Mouse (Mus musculus) urinary bladder, adult 18-20 months (tissue): ENCODE results near the gene A530084C06Rik.

Experiments used
- DNase-seq, 2 experiments: peaks; one replicate each; pipeline ENCODE4 v3.0.0; 2022; ENCODE audit warnings: low spot score in 2 of 2, mixed read lengths in 2 of 2

The A530084C06Rik gene

DNA sequence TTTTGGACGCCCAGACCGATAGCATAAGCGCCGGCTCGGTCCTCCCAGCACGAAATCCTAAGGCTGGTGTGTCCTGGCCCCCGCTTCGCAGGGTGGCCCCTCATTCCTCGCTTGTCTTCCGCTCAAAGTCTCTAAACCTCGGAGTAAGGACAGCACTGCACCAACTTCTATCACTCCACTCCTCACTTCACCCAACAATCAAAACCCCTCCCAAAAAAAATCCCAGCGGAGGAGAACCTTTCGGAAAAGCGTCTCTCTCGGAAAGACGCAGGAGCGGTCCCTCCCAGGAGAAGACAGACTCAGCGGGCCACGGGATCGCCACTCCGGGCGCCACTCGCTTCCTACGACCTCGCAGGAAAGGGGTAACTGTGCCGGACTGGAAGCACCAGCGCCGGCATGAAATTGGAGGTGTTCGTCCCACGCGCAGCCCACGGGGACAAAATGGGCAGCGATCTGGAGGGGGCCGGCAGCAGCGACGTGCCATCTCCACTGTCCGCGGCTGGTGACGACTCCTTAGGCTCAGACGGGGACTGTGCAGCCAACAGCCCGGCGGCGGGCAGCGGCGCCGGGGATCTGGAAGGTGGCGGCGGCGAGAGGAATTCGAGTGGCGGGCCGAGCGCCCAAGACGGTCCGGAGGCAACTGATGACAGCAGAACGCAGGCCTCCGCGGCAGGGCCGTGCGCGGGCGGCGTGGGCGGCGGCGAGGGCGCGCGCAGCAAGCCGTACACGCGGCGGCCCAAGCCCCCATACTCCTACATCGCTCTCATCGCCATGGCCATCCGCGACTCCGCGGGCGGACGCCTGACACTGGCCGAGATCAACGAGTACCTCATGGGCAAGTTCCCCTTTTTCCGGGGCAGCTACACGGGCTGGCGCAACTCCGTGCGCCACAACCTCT is at the start of gene A530084C06Rik:
Gene A530084C06Rik, minus strand, starts transcription at position 813 of the 898 bp plus-strand sequence.
- peak; percentile 49 to 71 for DNase-seq

DNA sequence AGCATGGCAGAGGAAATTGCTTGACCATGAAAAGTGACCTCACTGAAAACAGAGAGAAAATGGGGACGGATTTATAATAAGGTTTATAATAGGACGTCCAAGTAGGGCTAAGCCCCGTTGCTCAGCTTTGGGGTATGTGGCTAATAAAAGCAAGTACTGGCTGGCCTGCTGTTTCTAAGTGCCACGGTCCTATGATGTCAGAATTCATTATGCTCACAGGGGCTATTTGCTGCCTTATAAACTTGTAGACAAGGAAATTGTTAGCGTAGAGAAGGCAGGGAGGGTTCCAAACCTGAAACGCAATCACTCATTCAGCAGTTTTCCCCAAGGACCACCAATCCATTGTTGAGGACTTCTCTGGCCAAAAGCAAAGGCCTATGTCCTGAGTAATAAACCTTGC is 44.8 kb upstream of the A530084C06Rik start:
- DNase-seq = no peak

DNA sequence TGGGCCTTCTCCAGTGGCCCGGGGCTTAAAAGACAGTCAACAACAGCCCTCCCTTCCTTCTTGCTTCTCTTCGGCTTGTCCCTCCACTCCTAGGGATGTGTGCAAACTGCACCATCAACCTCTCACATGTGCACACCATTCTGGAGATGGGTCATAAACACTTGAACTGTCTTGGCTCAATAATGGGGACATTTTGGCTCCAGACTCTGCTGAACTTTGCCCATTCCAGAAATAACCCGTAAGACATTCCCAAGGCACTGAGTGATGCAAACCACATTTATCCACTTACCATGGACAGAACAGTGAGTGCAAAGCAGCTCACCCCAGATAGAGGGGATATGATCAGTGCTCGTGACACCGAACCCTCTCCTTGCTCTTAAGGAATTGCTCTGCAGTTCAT is 40.4 kb upstream of the A530084C06Rik start:
- DNase-seq = no peak

DNA sequence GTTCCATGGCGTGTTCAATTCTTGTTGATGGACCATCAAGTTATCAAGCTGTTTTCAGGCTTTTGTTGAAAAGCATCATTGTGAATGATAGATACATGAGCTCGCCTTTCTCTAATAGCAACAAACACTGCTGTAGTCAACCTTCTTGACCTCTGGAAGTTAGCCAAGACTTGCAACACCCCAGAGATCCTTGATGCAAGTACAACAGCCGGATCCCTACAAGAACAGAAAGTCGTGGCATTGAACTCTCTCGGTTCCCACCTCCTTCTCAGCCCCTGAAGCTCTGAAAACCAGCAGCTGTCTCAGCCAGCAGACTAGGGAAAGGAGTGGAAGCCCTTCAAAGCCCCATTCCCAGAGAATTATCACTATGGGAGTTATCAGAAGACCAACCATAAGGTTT is 28.2 kb upstream of the A530084C06Rik start:
- DNase-seq = no peak

DNA sequence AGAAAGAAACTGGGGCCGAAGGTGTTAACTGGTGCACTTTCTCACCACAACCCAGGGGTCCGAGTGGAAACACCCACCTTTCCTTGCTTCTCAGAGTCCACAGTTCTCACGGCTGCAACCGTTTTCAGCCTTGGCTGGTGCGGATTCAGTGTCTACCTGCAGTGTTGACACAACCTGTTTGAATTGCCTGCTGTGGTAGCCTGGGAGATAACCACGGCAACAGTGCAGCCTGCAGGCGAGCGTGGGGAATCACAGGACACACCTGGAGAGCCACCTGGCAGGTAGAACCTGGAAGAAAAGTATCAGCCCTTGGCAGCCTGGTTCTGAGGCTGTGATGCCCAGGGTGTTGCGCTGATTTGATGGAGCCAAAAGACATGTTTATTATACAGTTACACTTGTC is 20.7 kb upstream of the A530084C06Rik start:
- DNase-seq = peak in 1 of 2 experiments; percentile 66

DNA sequence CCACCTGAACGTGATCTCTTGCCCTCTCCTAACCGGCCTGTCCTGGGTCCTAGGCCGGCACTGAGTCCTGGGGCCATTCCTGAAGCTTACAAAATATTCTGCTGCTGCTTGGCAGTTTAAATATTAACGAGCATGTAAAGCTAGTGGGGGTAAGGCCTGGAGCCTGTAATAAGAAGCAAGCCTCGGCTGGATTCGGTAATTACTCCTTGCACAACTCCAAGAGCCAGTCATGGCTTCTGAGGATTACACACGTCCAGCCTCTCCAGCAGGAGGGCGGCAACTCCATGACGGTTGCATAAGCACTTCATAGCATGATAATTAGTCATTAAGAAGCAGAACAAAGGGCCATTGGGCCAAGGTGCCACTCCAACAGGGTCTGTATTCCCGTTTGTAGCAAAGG is 19.3 kb upstream of the A530084C06Rik start:
- peak in 1 of 2 experiments; percentile 68 for DNase-seq

DNA sequence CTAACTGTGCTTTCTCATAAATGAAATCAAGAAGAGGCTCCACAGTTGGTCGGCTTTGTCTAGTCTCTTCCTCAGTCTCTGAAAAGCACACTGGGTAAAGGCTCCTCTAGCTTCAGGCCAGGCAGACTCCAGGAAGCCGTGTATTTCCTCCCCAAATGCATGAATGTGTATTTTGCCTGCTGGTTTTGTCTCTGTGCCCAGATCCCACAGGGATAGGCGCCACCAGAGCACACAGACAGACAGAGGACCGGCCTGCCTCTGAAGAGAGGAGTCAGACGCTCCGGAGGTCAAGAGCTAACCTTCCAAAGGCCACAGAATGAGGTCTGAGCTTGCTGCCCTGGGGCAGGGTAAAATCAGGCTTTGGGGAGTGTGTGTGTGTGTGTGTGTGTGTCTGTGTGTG is 18.4 kb upstream of the A530084C06Rik start:
- no peak for DNase-seq

DNA sequence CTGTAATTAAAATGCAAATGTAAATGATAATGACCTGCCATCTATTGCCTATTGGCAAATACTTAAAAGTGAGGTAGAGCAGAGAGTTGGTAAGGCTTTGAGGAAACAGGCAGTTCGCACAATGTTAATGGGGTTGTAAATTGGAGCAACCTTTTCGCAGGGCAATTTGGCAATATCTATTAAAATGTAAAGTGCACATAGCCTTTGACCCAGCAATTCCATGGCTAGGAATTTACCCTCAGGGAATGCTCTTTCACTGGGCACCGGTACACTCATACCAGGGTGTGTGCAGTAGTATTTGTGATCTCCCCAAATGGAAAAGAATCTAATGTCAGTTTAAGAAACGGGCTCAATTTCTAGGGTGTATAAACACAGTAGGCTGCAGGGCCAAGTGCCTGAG is 17.6 kb upstream of the A530084C06Rik start:
- no peak for DNase-seq

DNA sequence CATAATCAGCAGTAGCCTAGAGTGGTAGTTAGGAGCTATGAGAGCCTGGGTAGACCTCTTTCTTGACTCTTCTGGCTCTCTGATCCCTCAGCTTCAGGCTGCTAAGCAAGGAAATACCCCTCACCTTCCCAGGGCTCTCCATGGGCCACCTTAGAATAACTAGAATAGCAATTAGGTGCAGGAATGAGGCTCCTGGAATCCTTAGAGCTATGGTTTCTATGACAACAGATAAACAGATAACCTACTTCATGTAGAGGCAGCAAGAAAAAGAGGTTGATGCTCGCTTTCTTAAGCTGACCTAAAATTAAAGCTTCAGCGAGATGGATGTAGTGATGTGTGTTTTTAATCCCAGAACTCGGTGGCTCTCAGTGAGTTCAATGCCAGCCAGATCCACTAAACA is 15.5 kb upstream of the A530084C06Rik start:
- DNase-seq = no peak

DNA sequence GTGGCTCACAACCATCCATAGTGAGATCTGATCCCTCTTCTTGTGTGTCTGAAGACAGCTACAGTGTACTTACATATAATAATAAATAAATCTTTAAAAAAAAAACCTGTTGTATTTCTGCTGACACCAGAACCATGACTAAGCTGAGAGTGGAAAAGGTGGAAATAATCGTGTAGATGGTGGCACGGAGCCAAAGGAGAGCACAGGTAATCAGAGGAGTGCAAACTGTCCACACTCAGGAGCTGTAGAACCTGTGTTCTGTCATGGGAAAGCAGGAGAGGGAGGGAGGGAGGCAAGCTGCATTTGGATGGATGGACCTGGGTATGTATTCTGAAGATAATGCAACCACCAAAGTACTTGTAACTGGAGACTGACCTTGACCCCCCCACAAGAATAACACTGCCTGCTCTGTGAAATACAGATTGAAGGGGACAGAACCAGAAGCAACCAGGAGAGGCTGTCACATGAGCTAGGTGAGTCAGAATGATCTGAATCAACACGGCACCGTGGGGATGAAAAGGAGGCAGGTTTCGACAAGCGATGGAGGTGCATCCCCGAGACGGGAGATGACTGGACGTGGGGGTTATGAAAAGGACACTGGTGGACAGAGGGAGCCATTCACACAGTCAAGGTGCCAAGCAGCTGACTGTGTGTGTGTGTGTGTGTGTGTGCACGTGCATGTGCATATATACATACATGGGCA is 13.8 kb upstream of the A530084C06Rik start:
- DNase-seq = peak in 1 of 2 experiments; percentile 72

DNA sequence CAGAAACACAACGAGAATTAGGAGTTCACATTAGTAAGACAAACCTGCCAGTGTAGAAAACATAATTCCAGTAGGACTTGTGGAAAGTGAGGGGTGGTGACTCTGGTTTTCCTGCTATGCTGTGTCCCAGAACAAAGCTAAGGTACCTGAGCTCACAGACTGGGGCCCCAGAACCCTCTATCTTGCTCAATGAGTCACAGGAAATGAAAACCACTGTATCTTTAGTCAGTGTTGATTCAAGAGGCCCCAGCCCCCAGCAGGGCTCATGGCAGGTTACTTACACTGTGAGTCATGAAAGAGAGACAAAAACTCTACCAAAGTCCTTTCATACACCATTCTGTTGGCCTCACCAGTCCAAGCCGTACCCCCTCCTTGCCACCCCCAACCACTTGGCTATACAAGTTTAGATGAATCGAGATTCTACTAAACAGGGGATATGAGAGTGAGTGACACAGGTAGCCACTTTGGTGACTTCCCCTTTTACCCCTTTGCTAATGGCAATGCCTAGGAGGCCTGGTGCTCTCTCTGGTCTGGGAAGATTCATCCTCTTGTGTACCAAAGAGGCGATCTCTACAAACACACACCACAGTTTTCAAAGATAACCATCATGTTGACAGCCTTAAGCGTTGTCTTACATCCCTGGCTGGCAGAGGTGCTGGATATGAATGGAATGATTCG is 8.6 kb upstream of the A530084C06Rik start:
- DNase-seq = peak in 1 of 2 experiments; percentile 62

DNA sequence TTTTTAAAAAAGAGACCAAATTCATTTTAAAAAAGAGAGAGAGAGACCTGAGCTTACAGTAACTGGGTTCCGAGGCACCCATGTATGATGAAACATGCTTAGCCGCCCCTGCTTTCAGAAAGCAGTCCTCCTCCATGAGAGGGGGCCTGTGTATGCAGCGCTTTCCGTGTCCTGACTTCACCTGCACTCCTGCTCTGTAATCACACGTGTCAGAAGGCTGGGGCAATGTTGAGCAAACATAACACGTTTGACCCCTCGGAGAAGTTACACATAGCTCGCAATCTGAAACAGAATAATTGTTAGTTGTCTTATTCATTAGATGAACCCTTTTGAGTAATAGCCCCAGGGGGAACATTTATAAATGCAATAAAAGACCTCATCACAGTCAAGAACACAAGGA is 8.0 kb upstream of the A530084C06Rik start:
- DNase-seq = no peak

DNA sequence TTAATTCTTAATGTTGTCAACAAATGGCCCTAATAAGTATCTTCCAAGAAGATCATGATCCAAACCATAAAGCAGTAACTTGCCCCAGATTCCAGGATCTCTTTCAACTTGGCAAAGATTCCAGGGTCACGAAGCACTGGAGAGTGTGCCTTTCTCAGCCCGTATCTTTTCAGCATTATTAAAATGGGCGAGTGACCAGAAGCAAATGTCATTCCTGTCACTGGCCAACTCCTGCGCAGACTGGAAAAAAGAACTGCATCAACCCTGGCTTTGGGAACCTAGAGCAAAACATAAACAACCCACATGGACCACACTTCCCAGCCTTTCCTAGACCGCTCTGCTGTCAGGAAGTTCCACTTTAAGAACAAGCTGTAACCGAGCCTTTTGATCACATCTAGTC is 5.3 kb upstream of the A530084C06Rik start:
- DNase-seq = no peak

DNA sequence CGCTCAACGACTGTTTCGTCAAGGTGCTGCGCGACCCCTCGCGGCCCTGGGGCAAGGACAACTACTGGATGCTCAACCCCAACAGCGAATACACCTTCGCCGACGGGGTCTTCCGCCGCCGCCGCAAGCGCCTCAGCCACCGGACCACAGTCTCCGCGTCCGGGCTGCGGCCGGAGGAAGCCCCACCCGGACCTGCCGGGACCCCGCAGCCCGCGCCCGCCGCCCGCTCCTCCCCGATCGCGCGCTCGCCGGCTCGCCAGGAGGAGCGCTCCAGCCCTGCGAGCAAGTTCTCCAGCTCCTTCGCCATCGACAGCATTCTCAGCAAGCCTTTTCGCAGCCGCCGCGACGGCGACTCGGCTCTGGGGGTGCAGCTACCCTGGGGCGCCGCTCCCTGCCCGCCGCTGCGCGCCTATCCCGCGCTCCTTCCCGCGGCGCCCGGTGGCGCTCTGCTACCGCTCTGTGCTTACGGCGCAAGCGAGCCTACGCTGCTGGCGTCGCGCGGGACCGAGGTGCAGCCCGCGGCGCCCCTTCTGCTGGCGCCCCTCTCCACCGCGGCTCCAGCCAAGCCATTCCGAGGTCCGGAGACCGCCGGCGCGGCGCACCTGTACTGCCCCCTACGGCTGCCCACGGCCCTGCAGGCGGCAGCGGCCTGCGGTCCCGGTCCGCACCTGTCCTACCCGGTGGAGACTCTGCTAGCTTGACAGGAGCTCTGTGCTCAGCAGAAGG is 449 bp upstream of the A530084C06Rik start:
- DNase-seq = peak in 1 of 2 experiments; percentile 60

DNA sequence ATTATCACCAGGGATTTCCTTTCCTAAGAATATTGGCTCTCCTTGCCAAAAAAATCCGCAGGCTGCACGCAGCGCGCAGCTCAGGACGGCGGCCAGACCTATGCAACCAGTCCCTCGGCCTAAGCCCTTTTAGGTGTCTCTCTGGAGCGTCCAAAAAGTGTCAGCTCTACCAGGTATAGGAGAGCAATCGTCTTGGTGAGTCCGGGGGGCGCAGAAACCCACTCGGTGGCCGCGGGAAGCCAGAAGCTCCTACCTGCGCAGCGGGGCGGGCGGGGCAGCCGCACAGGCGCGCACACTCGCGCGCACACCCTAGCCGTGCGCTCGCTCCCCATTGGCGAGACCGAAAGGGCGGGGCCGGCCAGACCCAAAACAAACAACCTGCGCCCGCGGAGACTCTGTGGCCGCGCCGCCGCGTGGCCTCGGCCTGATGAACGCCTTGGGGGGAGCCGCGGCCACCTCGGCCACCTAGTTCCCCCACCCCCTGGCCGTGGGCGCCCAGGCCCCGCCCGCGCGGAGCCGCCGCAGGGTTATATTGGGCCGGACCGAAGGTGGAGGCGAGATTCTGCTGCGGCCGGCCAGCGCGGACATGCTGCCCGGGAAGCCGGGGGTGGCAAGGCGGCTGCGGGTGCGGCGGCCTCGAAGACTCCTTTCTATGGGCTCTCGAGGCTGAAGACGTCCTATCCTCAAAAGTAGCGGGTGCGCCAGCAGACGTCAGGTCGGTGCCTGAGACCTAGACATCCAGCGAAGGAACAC is 1.2 kb downstream of the A530084C06Rik start:
- peak; percentile 86 to 91 for DNase-seq

DNA sequence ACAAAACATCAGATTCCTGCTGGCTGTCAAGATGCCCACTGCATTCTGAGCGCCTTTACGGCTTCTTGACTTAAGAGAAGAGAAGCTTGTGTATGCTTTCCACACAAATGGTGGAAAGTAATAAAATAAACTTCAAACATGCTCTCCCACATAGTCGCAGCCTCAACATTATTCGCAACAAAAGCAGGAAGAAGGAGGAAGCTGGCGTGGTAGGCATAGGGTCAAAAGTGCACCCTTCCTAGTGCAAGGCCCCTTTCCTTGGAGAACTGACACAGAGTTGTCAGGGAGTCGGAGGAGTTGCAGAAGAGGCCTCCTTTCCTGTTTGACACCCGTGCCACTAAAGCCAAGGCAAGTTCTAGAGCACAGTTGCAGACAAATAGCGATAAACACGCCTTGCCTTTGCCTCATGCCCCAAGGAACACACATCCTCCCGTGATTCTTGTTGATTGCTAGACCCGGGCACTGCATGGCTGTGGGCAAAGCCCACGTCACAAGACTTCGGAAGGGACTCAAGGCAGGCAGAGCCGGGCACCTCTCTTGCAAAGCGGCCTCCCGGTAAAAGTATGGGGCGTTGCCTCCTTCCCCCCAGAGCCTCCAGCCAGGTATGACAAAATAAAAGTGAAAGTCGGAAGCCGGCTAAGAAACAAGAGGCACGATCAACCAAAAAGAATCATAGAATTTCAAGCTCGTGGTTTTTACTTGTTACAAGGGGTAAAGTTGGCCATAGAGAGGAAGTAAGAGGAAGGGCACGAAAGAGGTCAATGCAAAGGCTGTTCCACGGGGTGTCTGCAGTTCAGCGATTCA is 2.0 kb downstream of the A530084C06Rik start:
- DNase-seq = no peak

DNA sequence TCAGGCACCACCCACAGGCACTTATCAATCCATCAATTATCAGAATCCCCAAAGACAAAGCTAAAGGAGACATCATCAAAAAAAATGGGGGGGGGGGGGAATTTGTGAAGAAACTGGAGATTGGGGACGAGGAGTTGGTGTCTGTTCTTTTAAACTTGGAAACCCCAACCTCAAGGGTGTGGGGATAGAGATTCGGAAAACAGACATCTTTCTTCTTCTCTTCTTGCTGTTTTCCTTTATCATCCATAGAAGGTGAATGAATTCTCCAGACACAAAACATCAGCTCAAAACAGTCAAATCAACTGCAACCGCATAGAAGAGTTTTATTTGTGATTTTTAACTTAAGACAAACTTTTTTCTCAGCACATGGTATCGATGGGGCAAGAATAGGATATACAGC is 3.3 kb downstream of the A530084C06Rik start, which contains the start of gene Foxq1:
Gene Foxq1, plus strand, starts transcription at position 301 of the 400 bp plus-strand sequence.
- no peak for DNase-seq

DNA sequence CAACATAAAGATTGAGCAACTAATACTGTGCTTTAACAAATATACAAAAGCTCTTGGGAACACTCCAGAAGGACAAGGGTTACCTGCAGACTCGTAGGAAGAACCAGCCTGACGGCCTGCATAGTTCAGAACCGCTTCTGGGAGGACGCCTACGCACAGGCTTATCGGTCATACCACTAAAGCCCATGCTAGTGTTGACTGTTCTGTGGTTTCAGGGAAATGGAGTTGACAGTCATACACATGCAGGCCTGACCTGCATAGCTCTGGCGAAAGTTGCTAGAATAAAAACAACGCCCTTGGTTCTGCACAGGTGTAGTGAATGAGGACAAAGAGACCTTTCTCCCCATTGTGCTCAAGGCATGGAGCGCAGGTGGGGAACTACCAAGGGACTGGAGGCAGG is 11.5 kb downstream of the A530084C06Rik start:
- peak in 1 of 2 experiments; percentile 76 for DNase-seq

DNA sequence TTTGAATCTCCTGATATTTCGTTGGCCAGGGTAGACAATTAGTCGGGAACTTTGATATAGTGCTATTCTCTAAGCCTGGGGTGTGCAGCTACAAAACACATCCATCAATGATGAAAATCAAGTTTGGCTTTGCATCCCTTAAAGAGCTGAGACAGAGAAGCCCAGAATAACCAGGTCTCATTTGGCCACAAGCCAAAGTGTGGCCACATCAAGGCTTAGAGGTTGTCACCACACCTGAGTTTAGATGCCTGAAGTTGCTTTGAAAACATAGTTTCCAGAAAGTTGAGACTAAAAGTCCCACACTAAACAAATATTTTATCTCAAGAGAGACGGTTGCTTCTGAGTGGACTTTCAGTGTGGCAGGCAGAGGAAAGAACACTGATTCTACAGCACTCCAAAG is 11.9 kb downstream of the A530084C06Rik start:
- no peak for DNase-seq

DNA sequence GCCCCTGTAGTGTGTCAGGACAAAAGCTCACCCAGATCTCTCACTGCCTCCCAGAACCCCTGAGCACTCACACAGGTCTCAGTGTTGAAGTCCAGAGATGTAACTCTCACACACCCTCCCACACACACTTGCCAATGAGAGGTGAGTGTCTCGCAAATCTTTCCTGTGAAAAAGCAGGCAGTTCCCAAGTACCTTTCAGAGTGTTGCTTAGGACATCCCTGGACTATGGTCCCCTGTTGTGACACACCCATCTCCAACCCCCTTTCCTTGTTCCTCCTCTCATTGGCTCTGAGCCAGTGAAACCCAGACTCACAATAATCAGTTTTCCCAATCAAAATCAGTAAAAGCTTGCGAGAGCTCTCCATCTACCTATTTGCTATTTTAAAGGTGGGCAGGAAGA is 12.3 kb downstream of the A530084C06Rik start:
- DNase-seq = no peak
